Mouse (Mus musculus) embryonic fibroblast, embryonic 13.5 days (primary cell): ENCODE results near the gene Abcd4.

Source experiments
- CTCF ChIP-seq: IDR thresholded peaks from 2 replicates; pipeline ENCODE4 v1.5.1; 2011; ENCODE audit warnings: mild to moderate bottlenecking, control low read depth, low read length, moderate library complexity, borderline replicate concordance; ENCODE audit not compliant: insufficient read depth
- POLR2A ChIP-seq: IDR thresholded peaks from 2 replicates; pipeline ENCODE4 v1.6.1; 2011; ENCODE audit warnings: low read depth, mild to moderate bottlenecking, control low read depth, low read length, moderate library complexity

GRCm38 (mm10) chr12:84617663-84618062, 450 bp upstream of the Abcd4 start:
- no peak for TF ChIP-seq CTCF
- TF ChIP-seq POLR2A, result no peak
